Mouse (Mus musculus) midbrain, embryonic 12.5 days (tissue): ENCODE data around the gene Fam57b. TPM values are rescaled to one million over a fixed set of nuclear protein-coding genes. Genes with fewer than 3 reads are reported as not detected.

Experiments used
- ATAC-seq: fragments of 200-750 bp; cut with Nextera tagmentation; 2 replicates; pipeline ENCODE4 v1.8.0; 2017; ENCODE audit warnings: low read depth, moderate TSS enrichment, moderate library complexity; ENCODE audit not compliant: low FRiP score
- H3K27ac ChIP-seq: fragments of 300-500 bp; sonication (generic); replicated peaks from 2 replicates; pipeline ENCODE4 v1.5.1; 2016; ENCODE audit warnings: mild to moderate bottlenecking
- H3K27me3 ChIP-seq: fragments of 300-500 bp; sonication (generic); 2 replicates; pipeline ENCODE4 v1.6.1; 2016; ENCODE audit warnings: mild to moderate bottlenecking
- H3K36me3 ChIP-seq: fragments of 300-500 bp; sonication (generic); 2 replicates; pipeline ENCODE4 v1.6.1; 2016
- H3K4me1 ChIP-seq: fragments of 300-500 bp; sonication (generic); 2 replicates; pipeline ENCODE4 v1.6.1; 2016
- H3K4me2 ChIP-seq: fragments of 300-500 bp; sonication (generic); replicated peaks from 2 replicates; pipeline ENCODE4 v1.6.1; 2016; ENCODE audit warnings: mild to moderate bottlenecking, moderate library complexity
- H3K4me3 ChIP-seq: fragments of 300-500 bp; sonication (generic); 2 replicates; pipeline ENCODE4 v1.5.1; 2016; ENCODE audit warnings: mild to moderate bottlenecking
- H3K9ac ChIP-seq: fragments of 300-500 bp; sonication (generic); replicated peaks from 2 replicates; pipeline ENCODE4 v1.6.1; 2016; ENCODE audit warnings: mild to moderate bottlenecking, moderate library complexity
- H3K9me3 ChIP-seq: fragments of 300-500 bp; sonication (generic); 2 replicates; pipeline ENCODE4 v1.6.1; 2016; ENCODE audit warnings: mild to moderate bottlenecking
- WGBS: fragments of 180-500 bp; shearing (Covaris S2); methylation state at CpG from one replicate; pipeline ENCODE4 v1.1.7; 2016; 5-methylcytosine and 5-hydroxymethylcytosine counted together
- polyA plus RNA-seq: library from polyadenylated mRNA; unstranded; fragments of >200 nt; fragmentation: Nextera tagmentation; extraction: Ambion mirVana; gene quantifications from 2 replicates; pipeline ENCODE4 v1.2.1, GENCODE M21; 2016

Gene Fam57b
- polyA plus RNA-seq = 19.3 and 20.0 TPM in 2 replicates

- no peak for ATAC-seq
- Histone ChIP-seq H3K36me3 (peaks cover 35% of the 10 kb centered on the region), H3K27ac (peak within 1 kb of the TSS; percentile 94), H3K27me3 (no peaks in the 10 kb centered on the region), H3K4me1 (peaks cover 43% of the 10 kb centered on the region), H3K4me3 (peak within 1 kb of the TSS; percentile 67), H3K4me2 (peak within 1 kb of the TSS; percentile 81), H3K9ac (peak within 1 kb of the TSS; percentile 79), H3K9me3 (no peaks in the 10 kb centered on the region)
- 33% methylated on average over 21 of the region's 21 CpGs for WGBS
Measured at GRCm38 (mm10) chr7:126797411-126798126, at the start of gene Fam57b. Gene Fam57b, plus strand, starts transcription at chr7:126797668.

- Histone ChIP-seq H3K36me3 (no peaks in the 10 kb centered on the region), H3K9ac (no peak overlapping the region), H3K4me2 (no peak overlapping the region), H3K9me3 (no peaks in the 10 kb centered on the region), H3K27me3 (no peaks in the 10 kb centered on the region), H3K4me3 (no peak overlapping the region), H3K4me1 (no peaks in the 10 kb centered on the region), H3K27ac (no peak overlapping the region)
- no peak for ATAC-seq
- 76% methylated on average over 7 of the region's 7 CpGs for WGBS
Measured at GRCm38 (mm10) chr7:126748824-126749223, 48.6 kb upstream of the Fam57b start.

- Histone ChIP-seq H3K27ac (no peak overlapping the region), H3K36me3 (no peaks in the 10 kb centered on the region), H3K4me1 (peaks cover 6% of the 10 kb centered on the region; the same call in 1 of the 2 replicates), H3K4me2 (no peak overlapping the region), H3K27me3 (no peaks in the 10 kb centered on the region), H3K9ac (no peak overlapping the region), H3K4me3 (no peak overlapping the region), H3K9me3 (no peaks in the 10 kb centered on the region)
- no peak for ATAC-seq
- WGBS = 94% methylated on average over 17 of the region's 17 CpGs
Measured at GRCm38 (mm10) chr7:126749582-126750343, 47.7 kb upstream of the Fam57b start.

GRCm38 (mm10) chr7:126754866-126755265 is 42.6 kb upstream of the Fam57b start:
- ATAC-seq = peak; percentile 32; the same call in 1 of the 2 replicates
- Histone ChIP-seq H3K4me3 (no peak overlapping the region), H3K9me3 (no peaks in the 10 kb centered on the region), H3K27me3 (no peaks in the 10 kb centered on the region), H3K27ac (no peak overlapping the region), H3K4me1 (peaks cover 11% of the 10 kb centered on the region; the same call in 1 of the 2 replicates), H3K4me2 (peak overlapping the region; percentile 15), H3K9ac (no peak overlapping the region), H3K36me3 (no peaks in the 10 kb centered on the region)
- whole genome bisulfite sequencing = 2% methylated on average over 9 of the region's 9 CpGs

GRCm38 (mm10) chr7:126758539-126758938 is 38.9 kb upstream of the Fam57b start:
- no peak overlapping the region for H3K4me3 ChIP-seq
- peaks cover 32% of the 10 kb centered on the region for H3K4me1 ChIP-seq
- peaks cover 4% of the 10 kb centered on the region; the same call in 1 of the 2 replicates for H3K36me3 ChIP-seq
- H3K9me3 ChIP-seq = no peaks in the 10 kb centered on the region
- 70% methylated on average over 7 of the region's 7 CpGs for WGBS
- no peak overlapping the region for H3K9ac ChIP-seq
- no peak overlapping the region for H3K27ac ChIP-seq
- H3K27me3 ChIP-seq = no peaks in the 10 kb centered on the region
- no peak overlapping the region for H3K4me2 ChIP-seq
- ATAC-seq = peak; percentile 18

DNA sequence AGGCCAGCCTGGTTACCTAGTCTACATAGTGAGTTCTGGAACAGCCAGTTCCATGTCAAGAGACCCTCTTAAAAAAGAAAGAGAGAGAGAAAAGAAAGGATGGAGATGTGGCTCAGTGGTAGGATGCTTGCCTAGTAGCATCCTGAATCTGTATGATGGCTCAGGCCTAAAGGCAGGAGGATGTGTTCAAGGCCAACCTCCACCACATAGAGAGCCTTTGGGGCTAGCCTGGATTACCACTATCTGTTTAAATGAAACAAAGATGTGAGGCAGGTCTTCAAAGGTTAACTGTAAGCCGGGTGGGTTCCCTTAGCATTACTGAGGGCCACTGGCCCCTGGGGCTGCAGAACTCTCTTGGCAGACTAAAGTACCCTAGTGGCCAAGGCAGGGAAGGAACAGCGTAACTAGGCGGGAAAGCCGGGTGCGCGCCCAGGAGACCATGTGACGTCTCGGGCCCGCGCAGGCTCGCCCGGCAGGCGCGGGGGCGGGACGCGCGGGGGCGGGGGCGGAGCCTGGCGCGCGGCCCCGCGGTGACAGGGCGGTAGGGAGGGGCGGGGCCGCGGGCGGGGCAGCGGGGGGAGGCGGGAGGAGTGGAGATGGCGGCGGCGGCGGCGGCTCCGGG is 38.3 kb upstream of the Fam57b start, which contains the start of gene Mapk3:
Gene Mapk3 (plus strand): TSS at position 552 of the 622 bp plus-strand sequence.
- WGBS = 0% methylated on average over 22 of the region's 38 CpGs
- Histone ChIP-seq H3K9me3 (no peaks in the 10 kb centered on the region), H3K4me1 (peaks cover 32% of the 10 kb centered on the region), H3K4me2 (peak within 1 kb of the TSS; percentile 88), H3K4me3 (peak within 1 kb of the TSS; percentile 70), H3K27me3 (no peaks in the 10 kb centered on the region), H3K36me3 (peaks cover 10% of the 10 kb centered on the region), H3K9ac (peak within 1 kb of the TSS; percentile 78), H3K27ac (peak within 1 kb of the TSS; percentile 80)
- peak; percentile 81 for ATAC-seq

DNA sequence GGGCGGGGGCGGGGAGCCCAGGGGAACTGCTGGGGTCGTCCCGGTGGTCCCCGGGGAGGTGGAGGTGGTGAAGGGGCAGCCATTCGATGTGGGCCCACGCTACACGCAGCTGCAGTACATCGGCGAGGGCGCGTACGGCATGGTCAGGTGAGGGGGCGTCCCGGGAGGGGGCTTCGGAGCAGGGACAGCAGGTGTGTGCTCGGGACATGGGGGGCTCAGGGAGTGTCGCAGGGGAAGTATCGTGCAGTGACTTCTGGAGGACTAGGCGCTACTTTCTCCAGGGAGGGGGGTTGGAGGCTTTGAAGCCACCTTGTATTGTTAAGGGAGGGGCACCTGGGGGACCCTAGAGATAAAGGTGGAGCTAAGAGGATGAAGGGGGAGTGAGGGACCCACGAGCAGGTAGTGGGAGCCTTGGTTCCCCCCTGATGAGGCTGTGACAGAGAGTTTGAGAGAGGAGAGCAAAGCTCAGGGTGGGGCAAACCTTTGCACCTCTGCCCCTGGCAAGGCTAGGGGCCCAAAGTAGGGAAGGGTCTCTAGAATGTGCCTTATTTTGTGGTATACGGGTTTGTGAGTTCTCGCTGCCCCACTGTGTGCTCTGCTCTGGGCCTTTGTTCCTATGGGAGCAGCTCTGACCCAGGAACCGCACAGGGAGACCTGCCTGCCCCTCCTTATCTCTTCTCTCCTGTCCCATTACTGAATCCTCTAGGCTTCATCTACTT is 37.6 kb upstream of the Fam57b start:
- H3K9me3 ChIP-seq = no peaks in the 10 kb centered on the region
- H3K4me2 ChIP-seq = peak overlapping the region; percentile 88
- peaks cover 17% of the 10 kb centered on the region for H3K36me3 ChIP-seq
- 1% methylated on average over 24 of the region's 24 CpGs for WGBS
- peak overlapping the region; percentile 78 for H3K9ac ChIP-seq
- H3K4me1 ChIP-seq = peaks cover 26% of the 10 kb centered on the region
- peak overlapping the region; percentile 80 for H3K27ac ChIP-seq
- H3K27me3 ChIP-seq = no peaks in the 10 kb centered on the region
- ATAC-seq = peak; percentile 62
- H3K4me3 ChIP-seq = peak overlapping the region; percentile 70

- peak overlapping the region; percentile 88 for H3K4me2 ChIP-seq
- no peaks in the 10 kb centered on the region for H3K27me3 ChIP-seq
- peaks cover 21% of the 10 kb centered on the region for H3K4me1 ChIP-seq
- H3K4me3 ChIP-seq = peak overlapping the region; percentile 70
- peaks cover 23% of the 10 kb centered on the region for H3K36me3 ChIP-seq
- H3K27ac ChIP-seq = peak overlapping the region; percentile 80
- 27% methylated on average over 3 of the region's 3 CpGs for WGBS
- H3K9ac ChIP-seq = peak overlapping the region; percentile 78
- H3K9me3 ChIP-seq = no peaks in the 10 kb centered on the region
- no peak for ATAC-seq
Measured at GRCm38 (mm10) chr7:126760391-126760802, 37.1 kb upstream of the Fam57b start.

GRCm38 (mm10) chr7:126760956-126761355 is 36.5 kb upstream of the Fam57b start:
- Histone ChIP-seq H3K27me3 (no peaks in the 10 kb centered on the region), H3K4me3 (peak overlapping the region; percentile 70; the same call in 1 of the 2 replicates), H3K36me3 (peaks cover 27% of the 10 kb centered on the region), H3K9me3 (no peaks in the 10 kb centered on the region), H3K27ac (0 out of 2 replicates have a peak overlapping the region, but pooled peaks have one; percentile 80), H3K9ac (peak overlapping the region; percentile 78; the same call in 1 of the 2 replicates), H3K4me2 (peak overlapping the region; percentile 88), H3K4me1 (peaks cover 21% of the 10 kb centered on the region)
- ATAC-seq = no peak
- 79% methylated on average over 4 of the region's 4 CpGs for WGBS

DNA sequence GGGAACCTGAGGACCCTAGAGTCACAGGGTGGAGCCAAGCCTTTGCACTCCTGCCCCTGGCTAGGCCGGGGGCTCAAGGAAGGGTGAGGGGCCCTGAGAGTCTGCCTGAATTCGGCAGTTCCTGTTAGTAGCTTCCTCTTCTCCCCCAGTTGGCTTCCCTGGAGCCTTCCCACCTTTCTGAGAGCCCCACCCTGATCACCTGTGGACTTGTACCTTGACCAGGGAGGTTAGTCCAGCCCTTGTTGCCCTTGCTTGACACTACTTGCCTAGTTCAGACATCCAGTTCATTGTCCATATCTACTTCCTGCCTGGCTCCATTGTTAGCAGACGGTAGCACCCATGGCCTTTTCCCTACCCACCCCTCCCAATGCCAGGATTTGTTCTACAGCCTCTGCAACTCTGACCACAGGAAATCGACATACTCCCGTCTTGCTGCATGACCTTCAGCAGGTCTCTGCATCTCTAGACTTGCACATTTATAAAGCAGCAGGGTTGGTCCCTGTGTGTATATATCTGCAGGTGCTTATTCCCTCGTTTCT is 35.9 kb upstream of the Fam57b start:
- WGBS = 74% methylated on average over 6 of the region's 6 CpGs
- H3K9me3 ChIP-seq = no peaks in the 10 kb centered on the region
- H3K9ac ChIP-seq = no peak overlapping the region
- no peak for ATAC-seq
- no peaks in the 10 kb centered on the region for H3K27me3 ChIP-seq
- H3K4me3 ChIP-seq = no peak overlapping the region
- H3K27ac ChIP-seq = no peak overlapping the region; the same call in 1 of the 2 replicates
- H3K4me1 ChIP-seq = peaks cover 21% of the 10 kb centered on the region
- no peak overlapping the region for H3K4me2 ChIP-seq
- peaks cover 34% of the 10 kb centered on the region for H3K36me3 ChIP-seq

- Histone ChIP-seq H3K36me3 (peaks cover 43% of the 10 kb centered on the region), H3K27ac (peak overlapping the region; percentile 26; the same call in 1 of the 2 replicates), H3K4me1 (peaks cover 21% of the 10 kb centered on the region), H3K9me3 (no peaks in the 10 kb centered on the region), H3K4me3 (no peak overlapping the region), H3K27me3 (no peaks in the 10 kb centered on the region), H3K9ac (peak overlapping the region; percentile 25; the same call in 1 of the 2 replicates), H3K4me2 (no peak overlapping the region)
- WGBS = 80% methylated on average over 17 of the region's 17 CpGs
- no peak for ATAC-seq
Measured at GRCm38 (mm10) chr7:126762471-126763008, 34.9 kb upstream of the Fam57b start.
